Mouse (Mus musculus) testis, postnatal 14 days (tissue): ENCODE measurements around the gene Plekhg5.

ENCODE experiments used
- DNase-seq: peaks from one replicate; pipeline ENCODE4 v3.0.0; 2021; ENCODE audit warnings: low spot score

Plekhg5 gene

DNA sequence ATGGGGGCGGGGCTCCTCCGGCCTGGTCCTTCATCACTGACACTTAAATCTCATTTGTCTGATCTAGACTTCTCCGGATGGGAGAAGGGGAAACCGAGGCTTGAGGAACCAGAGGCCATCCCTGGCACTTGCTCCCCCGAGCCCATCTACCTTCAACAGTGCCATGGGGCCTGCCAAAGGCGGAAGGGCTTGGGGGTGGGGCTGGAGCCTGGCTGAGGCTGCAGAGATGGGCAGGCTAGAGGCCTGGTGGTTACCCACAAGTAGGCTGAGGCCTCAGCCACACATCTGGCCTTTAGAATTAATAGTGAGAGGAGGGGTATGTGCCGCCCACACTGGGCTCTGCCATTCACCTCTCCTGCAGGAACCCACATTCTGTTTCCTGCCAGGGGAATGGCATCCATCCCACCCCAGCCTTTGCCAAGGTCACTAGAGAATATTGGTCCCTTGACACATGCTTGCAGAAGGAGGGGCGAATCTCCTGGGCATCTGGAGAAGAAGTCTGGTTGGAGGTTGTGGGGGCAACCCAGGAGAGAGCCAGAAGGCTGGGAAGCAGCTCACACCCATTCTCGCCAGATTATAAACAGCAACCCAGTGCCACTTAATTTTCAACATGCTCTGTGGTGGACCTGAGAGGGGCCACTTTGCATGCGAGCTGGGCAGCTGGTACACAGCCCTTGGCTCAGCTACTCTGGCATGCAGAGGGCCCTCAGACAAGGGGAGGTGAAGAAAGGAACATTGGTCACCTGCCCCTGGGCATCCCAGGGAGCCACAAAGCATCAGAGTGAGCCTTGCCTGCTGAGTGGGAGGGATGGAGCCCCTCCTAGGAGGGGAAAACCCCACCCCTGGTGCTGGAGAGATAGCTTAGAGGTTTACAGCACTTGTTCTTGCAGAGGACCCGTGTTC is 1.6 kb upstream of the Plekhg5 start:
- DNase-seq: no peak

DNA sequence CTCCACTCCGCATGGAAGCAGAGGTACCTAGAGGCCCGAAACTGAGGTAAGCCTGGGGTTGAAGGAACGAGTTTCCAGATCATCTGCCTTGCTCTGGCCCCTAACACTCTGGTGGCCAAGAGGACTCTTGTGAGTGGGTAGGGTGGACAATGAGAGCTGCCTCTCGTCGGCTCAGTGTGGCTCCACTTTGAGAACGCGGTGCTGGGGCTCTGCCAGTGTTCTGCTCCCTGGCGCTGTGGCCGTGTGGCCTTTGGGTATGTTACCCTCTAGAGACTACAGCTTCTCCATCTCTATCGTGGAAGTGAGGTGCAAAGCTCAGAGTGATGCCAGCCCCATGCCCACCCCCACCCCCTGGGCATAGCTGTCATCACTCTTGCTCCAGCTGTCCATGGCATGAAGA is 357 bp downstream of the Plekhg5 start:
- no peak for DNase-seq

DNA sequence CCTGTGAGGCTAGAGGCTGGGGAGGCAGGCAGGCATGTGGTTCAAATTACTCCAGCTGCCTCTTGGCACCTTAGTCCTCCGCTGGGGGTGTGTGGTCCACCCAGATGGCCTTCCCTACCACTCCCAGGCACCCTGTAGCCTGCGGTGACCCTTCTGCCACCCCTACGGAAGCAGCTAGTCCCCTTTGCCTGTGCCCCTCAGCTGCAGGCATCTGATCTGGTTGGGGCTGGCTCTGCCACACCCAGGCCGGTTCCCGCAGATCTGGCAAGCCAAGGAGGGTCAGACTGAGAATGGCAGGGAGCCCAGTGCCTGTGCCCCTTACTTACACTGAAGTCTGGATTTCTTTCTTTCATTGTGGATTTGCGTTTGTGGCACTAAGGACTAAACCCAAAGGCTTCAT is 1.4 kb downstream of the Plekhg5 start:
- DNase-seq: no peak

DNA sequence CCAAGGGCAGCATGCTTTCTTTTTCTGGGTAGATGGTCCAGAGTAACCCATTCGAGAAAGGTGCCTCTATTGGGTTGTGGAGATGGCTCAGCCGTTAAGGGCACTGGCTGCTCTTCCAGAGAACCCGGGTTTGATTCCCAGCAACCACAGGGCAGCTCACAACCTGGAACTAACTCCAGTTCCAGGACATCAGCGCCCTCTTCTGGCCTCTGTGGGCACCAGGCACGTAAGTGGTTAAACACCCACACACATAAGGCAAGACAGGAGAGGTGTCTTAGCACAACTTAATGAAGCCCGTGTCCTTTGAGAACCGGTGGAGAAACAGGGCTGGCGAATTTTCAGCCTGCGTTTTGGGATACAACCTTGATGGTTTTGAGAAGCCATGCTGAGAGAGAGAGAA is 2.2 kb downstream of the Plekhg5 start:
- no peak for DNase-seq

DNA sequence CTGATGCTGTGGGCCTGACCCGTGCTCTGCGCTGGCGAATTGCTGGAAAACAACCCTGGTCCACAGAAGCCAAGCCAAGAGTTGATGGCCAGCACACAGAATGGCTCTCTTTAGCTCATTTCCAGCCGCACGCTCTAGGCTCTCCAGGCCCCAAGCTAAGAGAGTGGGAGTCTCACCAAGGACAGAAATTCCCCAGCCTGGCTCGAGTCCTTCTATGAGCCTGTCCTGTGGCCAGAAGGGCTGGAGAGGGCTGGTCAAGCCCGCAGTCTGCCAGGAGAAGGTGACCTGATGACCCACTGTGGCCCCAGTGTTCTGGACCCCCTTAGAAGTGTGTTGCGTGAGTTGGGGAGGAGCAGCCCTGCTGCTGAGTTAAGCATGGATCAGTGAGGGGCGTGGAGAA is 4.9 kb downstream of the Plekhg5 start:
- DNase-seq: no peak

DNA sequence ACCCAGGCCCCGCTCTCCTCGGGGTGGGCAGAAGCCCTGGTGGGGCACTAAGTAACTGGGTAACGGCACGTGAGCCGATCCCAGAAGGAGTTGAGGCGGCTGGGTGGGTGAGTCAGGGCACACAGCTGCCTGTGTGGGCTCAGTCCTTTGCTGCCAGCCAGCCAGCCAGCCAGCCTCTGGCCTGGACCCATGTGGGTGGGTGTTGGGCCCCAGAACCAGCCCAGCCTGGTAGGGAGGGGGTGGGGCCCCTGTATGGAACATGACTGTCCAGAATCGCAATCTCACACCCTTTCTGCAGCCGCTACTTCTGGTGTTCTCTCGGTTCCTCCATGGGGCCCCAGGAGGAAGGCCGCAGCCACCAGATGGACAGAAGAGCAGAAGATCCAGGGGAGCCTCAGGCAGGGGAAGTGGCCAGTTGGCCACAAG is 5.8 kb downstream of the Plekhg5 start:
- no peak for DNase-seq

DNA sequence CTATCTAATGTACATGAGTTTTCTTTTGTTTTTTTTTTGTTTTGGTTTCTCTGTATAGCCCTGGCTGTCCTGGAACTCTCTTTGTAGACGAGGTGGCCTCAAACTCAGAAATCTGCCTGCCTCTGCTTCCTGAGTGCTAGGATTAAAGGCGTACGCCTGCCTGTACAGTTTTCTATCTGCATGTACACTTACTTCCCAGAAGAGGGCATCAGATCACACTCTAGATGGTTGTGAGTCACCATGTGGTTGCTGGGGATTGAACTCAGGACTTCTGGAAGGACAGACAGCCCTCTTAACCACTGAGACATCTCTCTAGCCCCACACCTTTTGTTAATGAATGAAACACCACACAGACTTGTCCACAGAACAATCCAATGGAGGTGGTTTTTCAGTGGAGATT is 7.0 kb downstream of the Plekhg5 start:
- no peak for DNase-seq

DNA sequence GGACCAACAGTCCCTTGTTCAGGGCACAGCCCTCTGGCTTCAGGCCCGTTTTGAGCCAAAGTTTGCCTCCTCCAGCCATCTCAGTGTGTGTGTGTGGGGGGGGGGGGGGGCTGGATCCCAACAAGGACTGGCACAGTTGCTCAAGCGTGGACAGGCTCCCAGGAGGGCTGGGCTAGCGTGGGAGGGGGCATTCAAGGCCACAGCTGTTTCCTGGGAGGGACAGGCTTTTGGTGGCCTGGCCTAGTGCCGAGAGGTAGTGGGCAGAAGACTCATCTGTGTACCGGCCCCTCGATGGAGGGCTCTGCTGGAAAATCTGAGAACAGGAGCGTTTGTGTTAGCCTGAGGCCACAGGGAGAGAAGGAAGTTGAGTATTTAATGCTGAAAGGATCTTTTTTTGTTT is 7.6 kb downstream of the Plekhg5 start:
- DNase-seq: peak; percentile 79

DNA sequence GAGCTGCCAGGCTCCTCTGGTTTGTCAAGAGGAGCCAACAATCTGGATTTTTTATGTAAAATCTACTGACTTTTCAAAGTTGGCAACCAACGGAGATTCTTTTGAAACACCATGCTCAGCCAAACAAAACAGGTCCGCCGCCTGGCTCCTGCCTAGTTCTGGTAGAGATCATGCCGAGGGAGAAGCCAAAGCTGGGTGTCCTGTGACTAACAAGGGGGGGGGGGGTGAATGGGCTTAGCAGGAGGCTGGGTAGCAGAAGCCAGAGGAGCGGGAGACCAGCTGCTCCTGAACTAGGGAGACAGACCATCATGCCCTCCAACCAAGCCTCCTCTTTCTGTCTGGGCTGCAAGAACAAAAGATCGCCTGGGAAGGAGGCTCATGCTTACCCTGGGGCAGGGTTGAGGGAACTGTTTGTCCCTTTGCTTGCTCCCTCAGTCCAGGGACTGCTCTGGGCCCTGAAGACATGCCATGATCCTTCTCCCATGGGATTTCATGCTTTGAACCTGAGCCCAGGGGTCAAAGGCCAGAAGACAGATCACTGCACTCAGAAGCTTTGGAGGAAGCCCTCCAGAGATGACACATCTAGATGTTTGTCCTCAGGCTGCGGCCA is 11.4 kb downstream of the Plekhg5 start:
- no peak for DNase-seq

DNA sequence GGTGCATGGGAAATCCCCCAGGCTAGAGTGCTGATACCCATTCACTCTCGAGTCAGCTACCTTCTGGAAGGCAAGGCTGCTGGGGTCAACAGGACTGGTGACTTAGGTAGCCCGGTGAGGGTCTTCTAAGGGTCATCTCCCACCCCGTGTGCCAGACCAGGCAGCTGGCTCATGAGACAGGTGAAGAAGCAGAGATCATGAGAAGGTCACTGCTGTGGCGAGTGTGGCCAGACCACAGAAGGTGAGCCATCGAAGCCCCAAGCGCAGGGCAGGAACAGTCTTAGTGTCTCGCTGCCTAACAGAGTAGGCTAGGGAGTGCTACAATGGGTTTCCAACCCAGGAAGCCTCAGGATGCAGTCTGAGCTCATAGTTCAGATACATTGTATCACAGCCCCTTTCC is 12.3 kb downstream of the Plekhg5 start:
- DNase-seq: peak; percentile 75

DNA sequence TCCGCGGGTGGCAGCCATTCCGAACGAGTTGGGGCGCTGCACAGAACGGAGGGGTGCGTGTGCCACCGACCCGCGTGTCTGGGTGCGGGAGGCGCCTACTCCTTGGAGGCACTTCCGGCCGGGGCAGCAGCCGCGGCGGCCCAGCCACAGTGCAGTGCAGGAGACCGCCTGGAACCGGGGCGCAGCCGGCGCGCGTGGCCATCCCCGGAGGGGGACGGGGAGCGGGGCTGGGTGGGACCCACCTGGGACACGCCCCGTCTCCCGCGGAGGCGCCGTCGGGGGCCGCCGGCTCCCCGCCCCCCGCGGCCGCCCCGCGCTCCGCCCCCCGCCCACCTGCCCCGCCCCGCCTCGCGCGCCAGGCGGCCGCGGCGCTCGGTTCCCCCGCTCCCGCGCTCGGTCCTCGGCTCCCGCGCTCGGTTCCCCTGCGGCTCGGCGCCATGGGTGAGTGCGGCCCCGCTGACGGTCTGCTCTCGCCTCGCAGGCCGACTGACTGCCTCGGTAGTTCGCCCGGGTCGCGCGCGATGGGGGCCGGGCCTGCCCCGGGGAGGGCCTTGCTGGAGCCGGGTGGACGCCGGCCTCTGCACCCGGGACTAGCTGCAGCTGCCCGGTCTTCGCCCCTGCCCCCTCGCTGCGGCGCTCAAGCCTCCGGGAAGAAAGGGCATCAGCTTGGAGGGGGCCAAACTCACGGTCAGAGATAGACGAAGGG is 14.4 kb downstream of the Plekhg5 start:
- DNase-seq: peak; percentile 67

DNA sequence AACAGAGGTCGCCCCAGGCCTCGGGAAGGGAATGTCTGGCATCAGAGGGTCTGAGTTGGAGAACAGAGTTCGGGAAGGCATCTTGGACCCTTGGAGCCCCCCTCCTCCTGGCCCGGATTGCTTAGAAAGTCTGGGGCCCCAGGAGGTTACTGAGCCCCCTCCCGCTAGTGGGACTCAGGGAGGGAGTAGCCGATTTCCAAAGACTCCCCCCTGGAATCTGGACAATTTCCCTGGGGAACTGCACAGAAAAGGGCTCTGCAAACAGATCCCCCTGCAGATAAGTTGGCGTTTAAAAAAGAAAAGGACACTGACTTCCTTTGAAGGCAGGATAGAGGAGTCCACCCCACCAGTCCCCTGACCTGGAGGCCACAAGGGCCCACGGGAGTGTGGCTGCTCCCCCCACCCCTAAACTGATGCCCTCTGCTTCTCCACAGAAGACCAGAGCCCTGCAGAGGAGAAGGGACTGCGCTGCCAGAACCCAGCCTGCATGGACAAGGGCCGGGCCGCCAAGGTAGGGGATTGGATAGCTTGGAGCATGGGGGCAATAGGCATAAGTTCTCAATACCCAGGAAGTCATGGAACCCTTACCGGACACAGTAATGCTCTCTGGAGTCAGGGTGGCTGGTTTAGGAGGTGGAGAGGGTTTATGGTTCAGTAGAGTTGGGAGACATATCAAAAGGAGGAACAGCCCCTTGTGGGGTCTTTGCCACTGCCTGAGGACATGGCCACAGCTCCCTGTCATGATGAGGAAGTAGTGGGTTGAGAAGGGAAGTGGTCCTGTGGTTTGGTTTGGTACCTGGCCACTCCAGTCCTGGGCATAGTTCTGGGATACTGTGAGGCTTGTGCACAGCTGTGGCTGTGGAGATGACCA is 15.1 kb downstream of the Plekhg5 start:
- no peak for DNase-seq

DNA sequence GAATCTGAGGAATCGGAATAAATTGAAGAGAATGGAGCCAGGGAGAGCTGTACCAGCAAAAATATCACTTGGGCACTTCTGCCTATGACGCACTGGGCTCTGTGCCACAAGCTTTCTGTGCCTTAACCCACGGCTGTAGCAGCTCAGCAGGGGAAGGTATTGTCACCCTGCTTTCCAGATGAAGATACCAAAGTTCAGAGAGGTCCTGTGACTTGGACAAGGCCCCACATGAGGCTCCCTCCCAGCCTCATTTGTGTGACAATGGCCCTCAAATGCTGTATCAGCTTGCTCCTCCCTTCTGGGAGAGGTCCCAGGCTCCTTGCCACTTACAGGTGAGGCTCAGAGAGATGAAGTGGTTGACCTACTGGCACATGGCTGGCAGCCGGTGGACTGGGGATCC is 15.8 kb downstream of the Plekhg5 start:
- no peak for DNase-seq

DNA sequence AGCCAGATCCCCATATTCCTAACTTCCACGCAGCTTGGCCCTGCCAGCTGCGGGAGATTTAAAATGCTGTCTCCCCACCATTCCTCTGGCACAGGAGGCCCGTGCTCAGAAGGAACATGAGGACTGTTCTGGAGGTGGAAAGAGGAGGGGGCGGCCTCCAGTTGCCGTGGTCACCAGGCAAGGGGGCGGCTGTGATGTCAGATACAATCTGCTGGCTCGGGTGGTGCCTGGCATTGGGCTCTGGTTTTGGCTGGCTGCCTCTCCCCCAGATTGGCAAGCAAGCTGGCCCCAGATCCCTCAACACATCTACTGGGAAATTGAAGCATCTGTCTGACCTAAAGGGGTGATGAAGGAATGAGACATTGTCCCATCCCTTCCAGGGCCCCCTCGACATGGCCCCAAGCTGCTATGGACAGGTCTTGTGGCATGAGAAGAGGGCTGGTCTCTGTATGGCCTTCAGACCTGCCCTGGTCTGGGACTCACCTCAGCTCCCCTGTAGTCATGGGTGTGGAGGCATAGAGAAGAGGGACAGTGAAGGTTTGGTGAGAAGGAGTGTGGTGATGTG is 16.3 kb downstream of the Plekhg5 start:
- DNase-seq: no peak

DNA sequence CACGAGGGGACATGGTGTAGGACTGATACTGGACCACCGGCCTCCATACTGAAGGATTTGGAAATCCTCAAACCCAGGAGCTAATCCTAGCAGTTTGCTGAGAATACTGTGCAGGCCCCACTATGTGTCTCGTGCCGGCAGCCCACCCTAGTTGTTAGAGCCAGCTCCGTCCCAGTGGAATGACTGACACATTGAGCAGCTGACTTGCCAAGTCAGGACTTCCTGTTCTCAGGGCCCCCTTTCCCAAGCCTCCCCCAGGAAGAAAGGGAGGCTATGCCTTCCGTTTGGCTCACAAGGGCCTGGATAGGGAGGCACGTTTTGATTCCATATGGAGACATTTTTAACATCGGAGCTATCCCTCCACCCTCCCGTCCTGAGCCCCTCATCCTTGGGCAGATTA is 17.9 kb downstream of the Plekhg5 start:
- no peak for DNase-seq

DNA sequence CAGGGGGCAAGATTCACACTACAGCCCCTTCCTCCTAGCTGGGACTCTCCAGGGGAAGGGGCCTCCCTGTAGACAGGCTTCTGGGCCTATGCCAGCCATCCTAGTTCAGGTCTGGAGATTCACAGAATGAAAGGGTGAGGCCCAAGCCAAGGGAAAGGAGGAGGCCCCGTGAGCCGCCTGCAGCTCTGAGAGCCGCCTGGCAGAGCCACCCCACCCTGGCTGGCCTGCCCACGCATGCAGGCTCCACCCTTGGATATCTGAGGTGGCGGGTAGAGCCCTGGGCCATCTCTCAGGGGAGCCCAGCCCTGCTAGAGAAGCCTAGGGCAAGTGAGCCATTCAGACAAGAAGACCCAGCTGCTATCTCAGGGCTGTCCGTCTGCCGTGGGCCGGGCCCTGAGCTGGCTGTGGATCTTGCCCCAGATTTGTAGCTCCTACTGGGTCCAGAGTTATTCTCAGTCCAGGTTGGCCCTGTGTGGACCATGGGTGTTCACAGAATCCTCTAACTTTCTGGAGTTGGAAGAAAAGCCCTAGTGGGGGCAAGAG is 20.5 kb downstream of the Plekhg5 start:
- DNase-seq: no peak

DNA sequence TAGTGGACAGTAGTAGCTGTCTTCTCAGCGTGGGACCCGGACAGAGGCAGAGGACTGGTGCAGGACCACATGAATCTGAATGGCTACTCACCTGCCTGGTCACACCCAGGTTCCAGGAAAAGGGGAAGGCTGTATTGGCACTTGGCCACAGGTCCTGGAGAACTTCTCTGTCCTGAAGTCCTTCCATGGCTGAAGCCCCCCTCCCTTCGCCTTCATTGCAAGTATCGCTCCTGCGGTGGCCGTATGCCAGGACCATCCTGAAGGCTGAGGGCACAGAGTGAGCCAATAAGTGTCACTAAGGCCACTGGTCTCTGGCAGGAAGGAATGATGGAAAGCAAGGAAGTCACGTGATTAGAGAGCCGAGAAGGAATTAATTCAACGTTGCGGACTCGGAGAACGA is 21.9 kb downstream of the Plekhg5 start:
- no peak for DNase-seq

DNA sequence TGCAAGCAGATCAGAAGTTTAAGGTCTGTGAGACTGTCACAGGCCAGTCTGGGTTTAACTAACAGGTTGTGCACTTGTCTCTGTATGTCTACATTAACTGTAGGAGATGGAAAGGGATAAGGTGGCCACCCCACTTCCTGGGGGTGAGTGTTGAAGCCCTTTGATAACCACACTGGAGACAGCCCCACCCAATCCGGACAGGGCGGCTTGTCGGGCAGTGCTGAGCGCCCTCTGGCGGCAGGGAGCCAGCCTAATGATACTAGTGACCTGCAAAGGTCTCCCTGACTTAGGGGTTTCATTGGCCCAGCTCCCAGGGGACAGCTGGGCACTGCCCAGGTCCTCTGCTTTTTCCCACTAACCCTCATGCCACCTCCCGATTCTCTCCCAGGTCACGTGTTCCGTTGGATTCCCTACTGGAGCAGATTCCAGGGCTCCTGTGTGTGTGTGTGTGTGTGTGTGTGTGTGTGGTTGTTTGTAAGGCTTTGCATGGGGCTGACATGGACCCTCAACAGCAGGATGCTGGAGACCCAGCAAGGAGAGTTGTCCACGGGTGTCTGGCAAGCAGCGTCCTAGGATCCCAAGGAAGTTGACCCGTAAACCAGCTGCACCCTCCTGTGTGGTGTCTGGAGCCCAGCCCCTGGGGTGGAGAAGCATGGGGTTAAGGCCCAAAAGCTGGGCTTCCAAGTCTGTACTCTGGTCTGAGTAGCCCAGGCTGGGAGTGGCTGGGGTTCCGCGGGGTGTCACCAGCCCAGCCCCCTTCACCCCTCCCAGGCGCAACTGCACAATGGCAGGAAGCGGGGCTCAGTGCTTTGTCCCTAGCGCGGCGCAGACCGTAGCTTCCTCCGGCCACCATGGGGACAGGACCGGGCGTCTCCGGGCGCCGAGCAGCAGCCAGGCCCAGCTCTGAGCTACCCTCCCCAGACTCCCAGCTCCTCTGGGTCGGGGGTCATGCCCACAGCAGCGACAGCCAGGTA is 23.9 kb downstream of the Plekhg5 start:
- DNase-seq: no peak

DNA sequence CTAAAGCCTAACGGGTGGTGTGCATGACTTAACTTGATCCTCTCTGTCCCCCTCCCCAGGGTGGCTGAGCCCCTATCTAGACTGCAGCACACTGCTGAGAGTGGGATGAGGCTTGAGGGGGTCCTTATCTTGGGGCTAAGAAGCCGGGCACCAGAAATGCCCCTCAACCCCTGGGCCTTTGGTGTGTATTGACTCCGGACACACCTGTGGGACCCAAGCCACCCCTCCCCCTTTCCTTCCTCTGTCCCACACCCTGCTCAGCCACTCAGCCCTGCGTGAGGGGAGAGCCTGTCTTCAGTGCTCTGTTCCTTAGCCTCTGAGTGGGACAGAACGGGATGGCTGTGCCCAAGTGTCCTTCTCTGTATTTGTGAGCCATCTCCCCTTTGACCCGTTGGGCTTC is 24.6 kb downstream of the Plekhg5 start:
- DNase-seq: no peak
